Mouse (Mus musculus) lung, postnatal 0 days (tissue): ENCODE measurements around the gene Slc35g2.

Experiments used
- CTCF ChIP-seq: IDR thresholded peaks from 2 replicates; pipeline ENCODE4 v1.5.1; 2016; ENCODE audit warnings: antibody characterized with exemption, mild to moderate bottlenecking
- EP300 ChIP-seq: IDR thresholded peaks from 2 replicates; pipeline ENCODE4 v1.6.1; 2016; ENCODE audit warnings: antibody characterized with exemption, mild to moderate bottlenecking, control low read depth

- no peak for TF ChIP-seq CTCF
- no peak for TF ChIP-seq EP300
Measured at GRCm38 (mm10) chr9:100535618-100536262, 35.1 kb downstream of the Slc35g2 start.
